Mouse (Mus musculus) lung, embryonic 14.5 days (tissue): ENCODE data around the gene D430041D05Rik. TPM values are rescaled to one million over a fixed set of nuclear protein-coding genes. Genes with fewer than 3 reads are reported as not detected.

Experiments
- ATAC-seq: fragments of 200-750 bp; cut with Nextera tagmentation; 2 replicates; pipeline ENCODE4 v1.8.0; 2017; ENCODE audit warnings: mild to moderate bottlenecking, moderate TSS enrichment, moderate library complexity; ENCODE audit not compliant: insufficient read depth
- DNase-seq: peaks from one replicate; pipeline ENCODE4 v3.0.0-alpha.2; 2015
- H3K27ac ChIP-seq: fragments of 300-500 bp; sonication (generic); 2 replicates; pipeline ENCODE4 v1.5.1; 2014; ENCODE audit warnings: low read depth, mild to moderate bottlenecking, moderate library complexity
- H3K27me3 ChIP-seq: fragments of 300-500 bp; sonication (generic); 2 replicates; pipeline ENCODE4 v1.6.1; 2014; ENCODE audit warnings: low read length, control low read depth; ENCODE audit not compliant: insufficient read depth
- H3K36me3 ChIP-seq: fragments of 300-500 bp; sonication (generic); 2 replicates; pipeline ENCODE4 v1.6.1; 2014; ENCODE audit warnings: control low read depth; ENCODE audit not compliant: insufficient read depth
- H3K4me1 ChIP-seq: fragments of 300-500 bp; sonication (generic); 2 replicates; pipeline ENCODE4 v1.6.1; 2014; ENCODE audit warnings: antibody characterized with exemption, control low read depth; ENCODE audit not compliant: insufficient read depth
- H3K4me2 ChIP-seq: fragments of 300-500 bp; sonication (generic); 2 replicates; pipeline ENCODE4 v1.6.1; 2014; ENCODE audit warnings: mild to moderate bottlenecking
- H3K4me3 ChIP-seq: fragments of 300-500 bp; sonication (generic); 2 replicates; pipeline ENCODE4 v1.5.1; 2014; ENCODE audit warnings: low read depth, low read length
- H3K9ac ChIP-seq: fragments of 300-500 bp; sonication (generic); 2 replicates; pipeline ENCODE4 v1.6.1; 2014
- H3K9me3 ChIP-seq: fragments of 300-500 bp; sonication (generic); 2 replicates; pipeline ENCODE4 v1.6.1; 2016; ENCODE audit warnings: low read depth, low read length, control low read depth
- CTCF ChIP-seq: IDR thresholded peaks from 2 replicates; pipeline ENCODE4 v1.5.1; 2016; ENCODE audit warnings: antibody characterized with exemption, low read depth
- WGBS: fragments of 180-500 bp; shearing (Covaris S2); extraction: QIAGEN DNeasy Blood & Tissue Kit; methylation state at CpG from one replicate; pipeline ENCODE4 v1.1.7; 2014; 5-methylcytosine and 5-hydroxymethylcytosine counted together
- polyA plus RNA-seq: library from polyadenylated mRNA; unstranded; fragments of >200 nt; fragmentation: Nextera tagmentation; extraction: Ambion mirVana; gene quantifications from 2 replicates; pipeline ENCODE4 v1.2.1, GENCODE M21; 2014

D430041D05Rik gene
- polyA plus RNA-seq, 1 experiment from 2014 or later = 1.3 TPM

- no peak overlapping the region for H3K9ac ChIP-seq
- H3K27ac ChIP-seq = no peak overlapping the region
- H3K9me3 ChIP-seq = no peaks in the 10 kb centered on the region
- H3K4me1 ChIP-seq = no peaks in the 10 kb centered on the region
- no peaks in the 10 kb centered on the region for H3K27me3 ChIP-seq
- ATAC-seq = no peak
- no peak for DNase-seq
- no peak overlapping the region for H3K4me3 ChIP-seq
- 65% methylated on average over 5 of the region's 5 CpGs for WGBS
- no peak for TF ChIP-seq CTCF
- no peaks in the 10 kb centered on the region for H3K36me3 ChIP-seq
- H3K4me2 ChIP-seq = no peak overlapping the region
Measured at GRCm38 (mm10) chr2:104183246-104183845, 227.5 kb downstream of the D430041D05Rik start.

DNA sequence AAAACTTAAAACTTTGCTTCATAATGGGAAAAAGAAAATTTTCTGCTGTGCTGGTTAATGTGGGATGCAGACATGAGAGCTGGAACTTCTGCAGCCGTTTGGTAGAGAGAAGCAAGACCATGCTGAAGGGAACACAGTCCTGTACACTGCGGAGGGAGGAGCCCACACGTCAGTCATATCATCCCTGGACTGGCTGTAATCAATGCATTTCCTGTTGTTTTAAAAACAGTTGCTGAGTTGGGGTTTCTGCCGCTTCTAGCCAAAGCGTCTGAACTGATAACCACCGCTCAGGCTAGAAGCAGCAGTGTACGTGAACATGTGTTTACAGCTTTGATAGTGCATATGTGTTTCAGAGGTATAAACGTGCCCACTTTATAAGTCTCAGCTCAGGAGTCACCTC lies 231.2 kb downstream of the D430041D05Rik start:
- Histone ChIP-seq H3K27me3 (no peaks in the 10 kb centered on the region), H3K9ac (no peak overlapping the region), H3K4me1 (peaks cover 18% of the 10 kb centered on the region), H3K9me3 (no peaks in the 10 kb centered on the region), H3K36me3 (no peaks in the 10 kb centered on the region), H3K27ac (no peak overlapping the region), H3K4me2 (no peak overlapping the region), H3K4me3 (no peak overlapping the region)
- DNase-seq = no peak
- no peak for TF ChIP-seq CTCF
- WGBS = 65% methylated on average over 8 of the region's 8 CpGs
- ATAC-seq = no peak

DNA sequence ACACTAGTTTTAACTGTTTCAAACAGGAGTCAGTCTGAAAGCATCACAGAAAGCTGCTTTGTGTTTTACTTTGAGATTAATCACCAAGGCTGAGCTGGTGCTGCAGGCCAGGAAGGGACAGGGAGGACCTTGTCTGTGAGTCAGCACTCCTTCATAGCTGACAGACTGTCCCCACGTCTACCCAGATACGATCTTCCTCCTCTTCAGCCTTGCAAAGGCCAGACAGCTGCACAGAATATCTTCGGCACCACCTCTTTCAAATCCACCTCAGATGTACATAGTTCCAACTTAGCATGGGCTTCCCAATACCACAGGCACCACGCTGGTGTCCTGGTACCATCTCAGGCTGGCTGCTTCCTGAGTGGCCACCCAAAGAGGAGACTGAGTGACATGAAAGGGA lies 232.6 kb downstream of the D430041D05Rik start:
- no peak overlapping the region for H3K9ac ChIP-seq
- no peaks in the 10 kb centered on the region for H3K27me3 ChIP-seq
- H3K36me3 ChIP-seq = no peaks in the 10 kb centered on the region
- no peak overlapping the region for H3K4me2 ChIP-seq
- WGBS = 89% methylated on average over 4 of the region's 4 CpGs
- H3K9me3 ChIP-seq = no peaks in the 10 kb centered on the region
- no peak overlapping the region for H3K4me3 ChIP-seq
- DNase-seq = no peak
- H3K4me1 ChIP-seq = peaks cover 18% of the 10 kb centered on the region
- no peak for TF ChIP-seq CTCF
- no peak for ATAC-seq
- H3K27ac ChIP-seq = no peak overlapping the region

DNA sequence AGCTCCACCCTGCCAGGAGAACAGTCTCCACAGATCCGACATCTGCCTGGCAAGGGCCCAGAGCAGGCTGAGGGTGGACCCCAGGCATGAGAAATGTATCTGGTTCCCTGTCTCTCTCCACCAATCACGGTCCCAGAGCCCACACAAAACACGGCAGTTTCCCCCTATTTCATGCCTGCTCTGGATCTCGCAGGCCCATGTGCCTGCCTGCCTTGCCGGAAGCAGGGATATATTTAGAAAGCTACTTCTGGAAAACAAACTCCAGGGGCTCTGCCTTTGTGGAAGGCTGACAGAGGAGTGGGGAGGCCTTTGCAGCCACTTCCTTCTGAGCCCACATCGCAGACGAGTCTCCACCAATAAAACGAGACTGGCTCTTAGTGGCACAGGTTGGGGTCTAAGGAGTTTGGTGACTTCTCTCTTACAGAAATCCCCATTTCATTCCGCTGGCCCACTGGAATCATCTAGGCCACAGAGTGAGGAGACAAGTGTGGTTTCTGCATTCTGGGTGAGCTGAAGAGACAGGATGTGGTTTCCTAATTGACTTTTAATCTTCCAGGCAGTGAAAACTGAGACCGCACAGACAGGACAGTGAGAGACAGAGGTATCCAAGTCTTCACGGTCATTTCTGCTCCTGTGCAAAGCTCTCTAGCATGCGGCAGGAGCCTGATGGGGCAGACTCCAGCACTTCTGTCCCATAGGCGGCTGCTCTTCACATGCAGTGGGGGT lies 233.7 kb downstream of the D430041D05Rik start:
- no peak overlapping the region for H3K4me3 ChIP-seq
- H3K4me1 ChIP-seq = peaks cover 18% of the 10 kb centered on the region
- H3K9me3 ChIP-seq = no peaks in the 10 kb centered on the region
- peak overlapping the region; percentile 68 for H3K27ac ChIP-seq
- H3K36me3 ChIP-seq = no peaks in the 10 kb centered on the region
- DNase-seq (peak; percentile 73), ATAC-seq (peak; percentile 78)
- no peaks in the 10 kb centered on the region for H3K27me3 ChIP-seq
- no peak for TF ChIP-seq CTCF
- no peak overlapping the region for H3K4me2 ChIP-seq
- WGBS = 37% methylated on average over 13 of the region's 13 CpGs
- no peak overlapping the region for H3K9ac ChIP-seq

DNA sequence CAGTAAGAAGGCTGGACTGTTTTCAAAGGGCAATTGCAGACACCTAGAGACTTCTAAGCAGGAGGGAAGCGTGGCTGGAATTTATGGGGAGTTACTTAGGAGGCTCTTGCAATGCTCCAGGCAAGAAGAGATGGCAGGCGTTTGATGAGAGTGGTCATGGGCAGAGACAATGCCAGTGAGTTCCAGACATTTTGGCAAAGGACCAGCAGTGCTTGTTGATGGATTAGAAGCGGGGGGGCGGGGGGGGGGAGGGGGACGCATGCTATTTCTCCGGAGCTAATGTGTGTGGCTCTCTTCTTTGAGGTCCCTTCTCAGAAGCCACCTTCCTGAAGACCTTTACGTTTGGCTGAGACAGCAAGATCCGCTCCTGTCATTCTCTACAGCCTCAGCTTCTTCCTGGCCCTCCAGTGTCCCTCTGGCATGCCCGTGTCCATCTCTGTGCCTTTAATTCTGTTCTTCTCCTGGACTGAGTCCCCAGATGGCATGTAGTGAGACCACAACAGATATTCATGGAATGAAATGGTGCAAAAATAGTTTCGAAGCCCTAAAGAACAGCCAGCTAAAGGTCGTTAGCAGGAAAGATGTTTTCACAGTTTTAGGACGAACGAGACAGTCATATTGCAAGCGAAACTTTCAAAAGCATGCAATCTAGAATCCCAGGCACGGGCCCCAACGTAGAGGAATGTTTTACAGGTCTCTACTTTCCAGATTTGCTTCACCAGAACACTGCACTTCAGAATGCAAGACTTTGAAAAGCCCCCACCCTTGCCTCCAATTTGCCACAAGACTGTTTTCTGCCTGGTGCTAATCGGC lies 234.4 kb downstream of the D430041D05Rik start:
- no peak overlapping the region for H3K4me3 ChIP-seq
- no peak overlapping the region for H3K9ac ChIP-seq
- no peak for TF ChIP-seq CTCF
- peak overlapping the region; percentile 68 for H3K27ac ChIP-seq
- no peaks in the 10 kb centered on the region for H3K36me3 ChIP-seq
- ATAC-seq (peak; percentile 21; the same call in 1 of the 2 replicates), DNase-seq (peak; percentile 57)
- no peaks in the 10 kb centered on the region for H3K27me3 ChIP-seq
- 49% methylated on average over 17 of the region's 17 CpGs for WGBS
- H3K4me1 ChIP-seq = peaks cover 18% of the 10 kb centered on the region
- H3K9me3 ChIP-seq = no peaks in the 10 kb centered on the region
- no peak overlapping the region for H3K4me2 ChIP-seq

DNA sequence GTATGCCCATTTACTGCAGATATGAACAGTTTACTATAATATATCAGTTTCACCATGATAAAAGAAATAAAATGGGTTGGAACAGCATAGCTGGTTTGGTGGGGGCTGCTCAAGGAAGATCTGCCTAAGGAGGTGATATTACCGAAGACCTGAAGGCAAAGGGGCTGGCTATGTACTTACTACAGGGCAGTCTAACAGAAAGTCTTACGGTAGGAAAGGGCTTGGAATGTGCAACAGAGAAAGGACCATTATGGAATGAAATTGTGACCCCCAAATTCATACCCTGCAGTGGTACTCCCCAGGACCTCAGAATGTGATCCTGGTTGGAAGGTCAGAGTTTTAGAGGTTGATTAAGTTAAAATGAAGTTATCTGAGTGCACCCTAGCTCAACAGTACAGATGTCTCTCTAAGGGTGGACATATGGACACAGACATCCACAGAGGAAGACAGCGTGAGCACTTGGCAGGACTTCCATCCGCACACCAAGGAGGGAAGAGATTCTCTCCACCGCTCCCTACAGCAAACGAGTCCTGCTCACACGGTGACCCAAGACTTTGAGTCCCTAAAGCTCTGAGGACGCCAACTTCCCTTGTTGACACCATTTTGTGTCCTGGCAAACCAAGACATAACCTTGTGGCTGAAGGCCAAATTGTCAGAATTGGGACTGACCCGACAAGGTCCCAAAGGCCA lies 235.2 kb downstream of the D430041D05Rik start:
- Histone ChIP-seq H3K27me3 (no peaks in the 10 kb centered on the region), H3K27ac (no peak overlapping the region), H3K4me3 (no peak overlapping the region), H3K36me3 (no peaks in the 10 kb centered on the region), H3K9me3 (no peaks in the 10 kb centered on the region), H3K4me1 (peaks cover 18% of the 10 kb centered on the region), H3K4me2 (no peak overlapping the region), H3K9ac (no peak overlapping the region)
- TF ChIP-seq CTCF = no peak
- WGBS = 78% methylated on average over 9 of the region's 9 CpGs
- no peak for ATAC-seq
- DNase-seq = no peak
